Mouse (Mus musculus) thymus, postnatal 36 days (tissue): Measurements from ENCODE around the gene Ddb2.

ENCODE experiments used
- DNase-seq, 2 experiments: peaks; one replicate each; pipeline ENCODE4 v3.0.0; 2022; ENCODE audit warnings: mixed read lengths in 2 of 2

Gene Ddb2

GRCm38 (mm10) chr2:91183711-91184405, 52.9 kb downstream of the Ddb2 start, which contains the start of gene Madd:
Gene Madd, minus strand, starts transcription at chr2:91183837.
- DNase-seq = peak; percentile 71 to 79

- DNase-seq = peak; percentile 98 to 99
These were observed 53.7 kb downstream of the Ddb2 start for GRCm38 (mm10) chr2:91183148-91183513.

- peak; percentile 92 to 95 for DNase-seq
These were observed 54.2 kb downstream of the Ddb2 start for GRCm38 (mm10) chr2:91182405-91183147.

- DNase-seq = peak in 1 of 2 experiments; percentile 28
These were observed 54.8 kb downstream of the Ddb2 start for GRCm38 (mm10) chr2:91182016-91182404.

- DNase-seq = no peak
These were observed 56.1 kb downstream of the Ddb2 start for GRCm38 (mm10) chr2:91180706-91181105.

- no peak for DNase-seq
These were observed 57.0 kb downstream of the Ddb2 start for GRCm38 (mm10) chr2:91179825-91180224.

- DNase-seq = no peak
These were observed 60.5 kb downstream of the Ddb2 start for GRCm38 (mm10) chr2:91176234-91176633.

GRCm38 (mm10) chr2:91175490-91175889, 61.3 kb downstream of the Ddb2 start:
- no peak for DNase-seq

- no peak for DNase-seq
These were observed 67.0 kb downstream of the Ddb2 start for GRCm38 (mm10) chr2:91169587-91170322.

- DNase-seq = no peak
These were observed 69.2 kb downstream of the Ddb2 start for GRCm38 (mm10) chr2:91167629-91168028.

- DNase-seq = no peak
These were observed 71.8 kb downstream of the Ddb2 start for GRCm38 (mm10) chr2:91164991-91165390.

- no peak for DNase-seq
These were observed 73.2 kb downstream of the Ddb2 start for GRCm38 (mm10) chr2:91163532-91163931.

- DNase-seq = no peak
These were observed 73.8 kb downstream of the Ddb2 start for GRCm38 (mm10) chr2:91162952-91163351.
